Mouse (Mus musculus): Measurements from ENCODE around the gene Vmp1.

Vmp1 gene

GRCm38 (mm10) chr11:86683395-86684125 is at the start of gene Vmp1, which contains the start of gene Ptrh2:
Gene Vmp1, minus strand, starts transcription at chr11:86683836.
Gene Ptrh2, plus strand, starts transcription at chr11:86683985.
- DNase-seq (ENCODE audit: low spot score), result peak; percentile 82

DNA sequence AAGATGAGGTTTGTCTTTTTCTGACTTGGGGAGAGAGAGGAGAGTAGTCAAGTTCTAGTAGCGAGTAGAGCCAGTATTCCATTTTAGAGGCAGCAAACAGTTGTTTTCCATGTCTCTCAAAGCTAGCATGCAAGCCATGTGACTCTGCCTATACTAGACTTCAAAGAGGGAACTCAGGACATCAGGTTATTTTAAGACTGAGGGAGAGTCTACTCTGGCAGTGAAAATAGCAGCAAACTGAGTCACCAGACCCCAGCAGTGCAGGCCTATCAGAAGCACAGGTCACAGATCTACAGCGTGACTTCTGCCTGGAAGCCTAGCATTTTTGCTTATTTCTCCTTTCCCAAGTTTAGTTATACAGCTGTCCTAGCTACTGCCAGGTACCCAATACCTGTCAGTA is 47.8 kb upstream of the Vmp1 start:
- DNase-seq (ENCODE audit: low spot score), result no peak

DNA sequence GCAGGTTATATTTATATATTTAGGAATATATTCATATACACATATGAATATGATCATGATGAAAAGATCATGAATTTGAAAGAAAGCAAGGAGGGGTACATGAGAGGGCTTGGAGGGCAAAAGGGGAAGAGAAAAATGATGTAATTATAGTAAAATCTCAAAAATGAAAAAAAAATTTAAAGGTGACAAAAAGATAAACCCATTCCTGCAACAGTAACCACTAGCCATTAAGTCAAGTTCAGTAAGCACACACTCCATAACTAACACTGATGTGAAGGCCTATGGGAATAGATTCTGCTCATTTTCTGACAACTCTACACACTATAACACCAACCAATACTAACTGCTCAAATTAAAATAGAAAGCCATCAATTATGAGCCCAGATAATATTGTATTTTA is 42.0 kb upstream of the Vmp1 start:
- no peak for DNase-seq (ENCODE audit: low spot score)

GRCm38 (mm10) chr11:86724982-86725381 is 41.3 kb upstream of the Vmp1 start:
- no peak for DNase-seq (ENCODE audit: low spot score)

- DNase-seq (ENCODE audit: low spot score), result no peak
Measured at GRCm38 (mm10) chr11:86724004-86724403, 40.4 kb upstream of the Vmp1 start.

DNA sequence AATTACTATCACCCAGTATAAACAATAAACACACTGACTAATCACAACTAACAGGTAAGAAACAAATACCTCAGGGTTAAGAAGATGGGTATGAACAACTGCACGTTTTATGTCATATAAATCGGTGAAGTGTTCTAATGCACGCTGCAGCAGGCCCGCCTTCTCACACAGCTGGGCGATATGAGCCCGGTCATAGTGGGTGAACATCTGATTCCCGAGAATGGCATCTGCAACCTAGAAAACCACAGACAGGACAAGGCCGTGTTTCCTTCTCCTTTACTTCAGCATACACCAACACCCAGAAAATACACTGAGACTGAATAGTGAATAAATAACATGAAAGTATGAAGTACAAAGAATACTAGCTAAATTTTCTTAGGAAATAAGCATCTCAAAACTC is 35.8 kb upstream of the Vmp1 start:
- no peak for DNase-seq (ENCODE audit: low spot score)

- no peak for DNase-seq (ENCODE audit: low spot score)
Measured at GRCm38 (mm10) chr11:86718369-86718768, 34.7 kb upstream of the Vmp1 start.

DNA sequence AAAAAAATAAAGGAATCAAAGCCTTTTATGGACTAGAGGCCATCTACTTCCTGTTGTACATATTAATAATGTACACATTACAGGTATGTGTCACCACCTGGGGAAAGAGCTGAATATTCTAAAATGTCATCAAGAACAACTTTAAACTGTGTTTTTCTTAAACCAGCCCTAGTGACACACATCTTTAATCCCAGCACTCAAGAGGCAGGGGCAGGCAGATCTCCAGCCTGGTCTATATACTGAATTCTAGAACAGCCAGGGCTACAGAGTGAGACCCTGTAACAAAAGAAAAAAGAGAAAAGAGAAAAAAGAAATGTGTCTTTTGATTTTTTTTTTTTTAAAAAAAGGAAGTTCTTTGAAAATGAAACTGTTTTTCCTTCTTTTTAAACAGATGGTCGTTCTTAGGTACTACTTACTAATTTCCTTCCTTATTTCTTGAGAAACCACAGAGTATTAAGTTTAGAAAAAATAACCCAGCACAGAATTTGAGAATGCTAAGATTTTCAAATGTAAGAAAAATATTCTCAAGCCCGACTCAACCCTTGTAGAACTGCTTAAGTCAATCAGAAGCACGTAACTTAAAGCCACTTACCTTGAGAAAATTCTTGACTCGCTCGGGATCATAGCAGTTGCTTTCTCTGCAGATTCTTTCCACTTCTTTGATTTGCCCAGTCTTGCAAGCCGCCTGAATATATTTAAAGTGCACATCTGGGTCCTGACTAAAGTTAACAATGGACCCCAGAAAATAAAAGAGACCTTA is 33.9 kb upstream of the Vmp1 start:
- DNase-seq (ENCODE audit: low spot score), result no peak

DNA sequence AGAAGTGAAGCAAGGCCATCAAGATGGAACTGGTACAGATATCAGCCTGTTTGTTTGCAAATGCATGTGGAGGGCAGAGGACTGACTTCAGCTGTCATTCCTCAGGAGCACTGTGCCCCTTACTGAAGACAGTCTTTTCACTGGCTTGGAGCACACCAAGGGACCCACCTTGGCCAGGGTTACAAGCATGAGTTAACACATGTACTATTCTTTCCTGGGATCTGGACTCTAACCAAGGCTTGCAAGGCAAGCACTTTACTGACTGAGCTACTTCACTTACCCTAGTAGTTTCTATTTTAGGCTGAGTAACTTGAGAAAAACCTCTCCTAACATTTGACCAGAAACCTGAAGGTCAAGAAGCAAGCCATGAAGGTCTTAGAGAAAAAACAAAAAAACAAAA is 31.0 kb upstream of the Vmp1 start:
- DNase-seq (ENCODE audit: low spot score), result no peak

DNA sequence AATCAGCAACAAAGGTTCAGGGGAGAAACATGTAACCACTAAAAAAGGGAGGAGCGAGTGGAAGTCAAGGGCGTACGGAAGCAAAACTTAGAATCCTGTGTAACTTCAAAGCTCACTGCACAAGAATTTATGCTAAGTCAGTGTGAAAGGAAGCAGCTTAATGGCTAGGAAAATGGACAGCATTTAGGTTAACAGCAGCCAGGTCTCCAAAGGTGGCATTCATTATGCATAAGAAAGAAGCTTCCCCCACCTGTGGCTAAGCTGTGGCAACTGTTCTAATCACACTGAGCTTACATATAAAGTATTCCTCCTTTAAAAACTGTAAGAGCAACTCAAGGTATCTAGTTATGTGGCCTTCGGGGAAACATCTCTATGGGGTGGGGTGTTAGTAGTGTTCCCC is 17.5 kb upstream of the Vmp1 start:
- DNase-seq (ENCODE audit: low spot score), result no peak

GRCm38 (mm10) chr11:86695461-86695860 is 11.8 kb upstream of the Vmp1 start:
- DNase-seq (ENCODE audit: low spot score), result no peak

- no peak for DNase-seq (ENCODE audit: low spot score)
Measured at GRCm38 (mm10) chr11:86692546-86692945, 8.9 kb upstream of the Vmp1 start.

GRCm38 (mm10) chr11:86691956-86692355 is 8.3 kb upstream of the Vmp1 start:
- DNase-seq (ENCODE audit: low spot score), result no peak

GRCm38 (mm10) chr11:86691482-86691881 is 7.8 kb upstream of the Vmp1 start:
- no peak for DNase-seq (ENCODE audit: low spot score)

- DNase-seq (ENCODE audit: low spot score), result no peak
Measured at GRCm38 (mm10) chr11:86690383-86690782, 6.7 kb upstream of the Vmp1 start.

DNA sequence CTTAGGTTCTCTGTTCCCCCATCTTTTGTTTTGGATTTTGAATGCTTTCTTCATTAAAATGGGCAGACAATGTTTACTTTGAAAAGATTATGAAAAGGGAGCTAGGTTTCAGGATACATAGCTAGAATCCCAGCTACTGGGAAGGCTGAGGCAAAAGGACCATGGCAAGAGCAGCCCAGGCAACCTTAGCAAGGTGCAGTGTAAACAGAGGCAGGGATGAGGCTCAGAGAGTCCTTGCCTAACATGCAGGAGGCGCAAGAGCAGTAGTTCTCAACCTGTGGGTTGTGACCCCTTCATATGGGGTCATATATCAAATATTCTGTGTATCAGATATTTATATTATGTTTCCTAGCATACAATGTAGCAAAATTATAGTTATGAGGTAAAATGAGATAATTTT is 1.7 kb upstream of the Vmp1 start:
- no peak for DNase-seq (ENCODE audit: low spot score)

DNA sequence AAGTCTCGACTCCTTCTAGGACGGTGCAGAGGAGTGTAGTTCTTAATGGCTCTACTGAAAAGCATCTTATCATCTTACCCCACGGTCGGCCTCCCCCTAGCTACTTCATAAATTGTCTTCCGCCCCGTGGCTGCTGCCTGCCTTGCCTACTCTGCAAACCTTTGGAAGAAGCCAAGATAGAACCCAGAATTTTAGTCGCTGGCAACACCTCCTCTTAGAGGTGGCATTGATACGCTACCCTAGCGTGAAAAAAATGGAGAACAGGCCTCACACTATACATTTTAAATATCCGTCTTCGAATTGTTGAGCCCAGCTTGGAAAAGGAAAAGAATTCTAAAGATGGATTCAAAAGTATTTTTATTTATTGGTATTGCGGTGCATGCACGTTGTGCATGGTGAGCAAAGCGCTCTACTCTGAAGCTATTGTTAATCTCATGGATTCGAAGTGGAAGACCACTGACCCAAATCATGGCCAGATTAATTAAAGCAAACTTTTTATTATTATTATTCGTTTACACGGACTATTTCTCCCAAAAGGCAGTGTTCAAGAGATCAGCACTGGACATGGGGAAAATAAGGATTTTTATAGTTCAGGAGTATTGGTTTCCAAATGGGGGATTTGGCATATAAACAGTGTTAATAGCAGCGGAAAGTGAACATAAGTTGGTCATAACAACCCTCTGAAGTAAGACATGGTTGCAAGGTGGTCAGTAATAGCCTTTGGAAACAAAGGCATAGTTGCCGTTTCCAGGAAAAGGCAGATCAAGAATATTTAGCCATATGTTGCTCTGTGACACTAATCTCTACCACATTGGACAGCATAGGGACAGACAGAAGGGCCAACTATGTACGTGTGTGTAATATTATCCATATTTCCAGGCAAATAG is 733 bp upstream of the Vmp1 start:
- no peak for DNase-seq (ENCODE audit: low spot score)

DNA sequence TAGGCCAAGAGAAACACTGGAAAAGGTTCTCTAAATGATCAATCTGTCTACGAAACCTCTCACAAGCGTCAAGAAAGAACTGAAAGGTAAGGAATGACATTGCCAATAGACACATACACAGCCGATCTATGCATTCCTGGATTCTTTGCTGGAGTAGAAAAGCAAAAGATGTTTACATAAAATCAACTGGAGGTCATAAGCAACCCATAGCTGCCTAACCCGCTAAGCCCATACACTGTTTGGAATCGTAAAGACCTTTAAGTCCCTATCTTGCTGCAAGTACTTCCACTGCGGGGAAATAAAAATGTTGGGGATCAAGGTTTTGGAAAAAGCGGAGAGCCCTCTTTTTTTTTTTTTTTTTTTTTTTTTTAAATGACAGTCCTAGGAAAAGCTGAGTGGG is 775 bp downstream of the Vmp1 start:
- no peak for DNase-seq (ENCODE audit: low spot score)

GRCm38 (mm10) chr11:86681423-86681822 is 2.2 kb downstream of the Vmp1 start:
- no peak for DNase-seq (ENCODE audit: low spot score)

DNA sequence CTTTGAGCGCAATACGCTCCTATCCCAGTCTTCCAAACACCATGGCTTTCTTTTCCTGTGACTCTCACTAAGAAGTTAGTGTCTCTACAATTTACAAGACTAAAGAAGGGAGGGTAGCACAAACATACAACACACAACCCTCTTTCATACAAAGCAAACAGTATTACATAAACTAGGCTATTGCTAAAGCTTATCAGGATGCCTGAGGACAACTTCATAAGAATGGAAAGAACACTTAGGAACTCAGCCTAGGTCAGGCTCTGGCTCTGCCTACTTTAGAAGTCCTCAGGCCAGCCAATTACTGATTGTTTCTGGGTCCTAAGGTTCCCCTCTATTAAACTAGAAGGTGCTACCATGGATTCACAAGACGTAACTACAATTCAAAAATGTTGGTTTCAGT is 2.9 kb downstream of the Vmp1 start:
- DNase-seq (ENCODE audit: low spot score), result no peak

GRCm38 (mm10) chr11:86678957-86679356 is 4.7 kb downstream of the Vmp1 start:
- no peak for DNase-seq (ENCODE audit: low spot score)

DNA sequence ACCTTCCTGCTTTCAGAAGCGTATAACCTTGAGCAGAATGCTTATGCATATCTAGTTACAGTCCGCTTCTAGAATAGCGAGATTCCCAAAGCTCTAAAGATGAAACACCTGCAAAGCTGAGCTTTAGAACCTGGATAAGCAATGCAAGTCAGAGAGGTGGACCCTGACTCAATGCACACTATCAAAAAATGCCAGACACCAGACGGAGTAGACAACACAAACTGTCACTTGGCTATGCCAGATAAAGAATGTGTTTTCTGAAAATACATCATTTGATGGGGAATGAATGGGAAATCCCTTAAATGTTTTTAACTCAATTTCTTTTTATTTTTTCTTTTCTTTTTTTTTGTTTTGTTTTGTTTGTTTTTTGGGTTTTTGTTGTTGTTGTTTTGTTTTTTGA is 8.1 kb downstream of the Vmp1 start:
- DNase-seq (ENCODE audit: low spot score), result no peak

GRCm38 (mm10) chr11:86672772-86673171 is 10.9 kb downstream of the Vmp1 start:
- DNase-seq (ENCODE audit: low spot score), result no peak
